Mouse (Mus musculus) megakaryocyte, embryonic 14.5 days (primary cell): ENCODE measurements at regions not wholly inside any gene's neighbourhood (a gene's known extent, or its start where the extent isn't known, plus 50 kb on each side); places are given as distances from the start of the nearest gene placed in this dataset.

Experiments
- FLI1 ChIP-seq: IDR thresholded peaks from 2 replicates; pipeline ENCODE4 v1.6.1; 2012; ENCODE audit warnings: low read length, inconsistent platforms, mixed read lengths
- GATA1 ChIP-seq: IDR thresholded peaks from 3 replicates; pipeline ENCODE4 v1.6.1; 2012; ENCODE audit warnings: mixed read lengths, low read length, inconsistent platforms, borderline replicate concordance

- TF ChIP-seq FLI1 (no peak), GATA1 (no peak)
These were observed 85.9 kb upstream of the Abca1 start for GRCm38 (mm10) chr4:53245553-53245952.
